6 mouse cellular contexts compared by ENCODE assay signal in genomic region chr12:115119134-115119826, GRCm38 (mm10).
DNase-seq lines count a peak whose midpoint lies in the region; ATAC-seq lines count a peak whose summit lies in the region.

No protein-coding gene starts in this region.

- ATAC-seq in CD4-positive, CD25-positive, alpha-beta regulatory T cell, adult 4 months: peak; percentile 50
- ATAC-seq in common myeloid progenitor, adult 5-6 weeks (replicated peaks; ENCODE audit: low read depth, poor library complexity, severe bottlenecking): peak; percentile 68
- peak; percentile 78 for ATAC-seq in megakaryocyte, adult 5-6 weeks (ENCODE audit: poor library complexity, severe bottlenecking)
- 0 out of 2 replicates have a peak, but pooled peaks have one; percentile 9 for ATAC-seq in neutrophil, adult 5-6 weeks (ENCODE audit: extremely low read depth, insufficient number of reproducible peaks, low FRiP score, poor library complexity, severe bottlenecking)

- DNase-seq in 416B (ENCODE audit: low read depth): peak; percentile 60
- peak; percentile 18 for DNase-seq in induced T-regulatory cell, adult 2 months (ENCODE audit: low read depth)

Comparison
In these comparisons a context has a peak if more than half of its experiments do, and no peak if none do; other contexts are left out.
1. Peak in every context shown above with its lines: DNase-seq and ATAC-seq.
2. ATAC-seq: peak in every context shown above with its lines; median percentile 78 in megakaryocyte, adult 5-6 weeks; 68 in common myeloid progenitor, adult 5-6 weeks; 50 in CD4-positive, CD25-positive, alpha-beta regulatory T cell, adult 4 months; 9 in neutrophil, adult 5-6 weeks.